Mouse (Mus musculus) yolk sac, embryonic 10.5 days (tissue): ENCODE data around the gene Kcnh7.
"Not testable (repeated sequence)": the region's sequence is repeated elsewhere in the genome, so short reads cannot be mapped to it uniquely, and the experiment has no call there.

Experiments
- DNase-seq: peaks from one replicate; pipeline ENCODE4 v3.0.0-alpha.2; 2017; ENCODE audit warnings: low spot score

The Kcnh7 gene

GRCm38 (mm10) chr2:62717270-62717669 is 466.8 kb downstream of the Kcnh7 start:
- no peak for DNase-seq

- no peak for DNase-seq
These were observed 468.8 kb downstream of the Kcnh7 start for GRCm38 (mm10) chr2:62715260-62715659.

- not testable (repeated sequence) for DNase-seq
These were observed 469.7 kb downstream of the Kcnh7 start for GRCm38 (mm10) chr2:62714362-62714761.

GRCm38 (mm10) chr2:62709633-62710032 is 474.5 kb downstream of the Kcnh7 start:
- no peak for DNase-seq

GRCm38 (mm10) chr2:62706313-62706712 is 477.8 kb downstream of the Kcnh7 start:
- no peak for DNase-seq

- no peak for DNase-seq
These were observed 498.2 kb downstream of the Kcnh7 start for GRCm38 (mm10) chr2:62685934-62686333.

GRCm38 (mm10) chr2:62684989-62685595 is 499.0 kb downstream of the Kcnh7 start:
- no peak for DNase-seq

GRCm38 (mm10) chr2:62681667-62682066 is 502.4 kb downstream of the Kcnh7 start:
- no peak for DNase-seq

- DNase-seq = no peak
These were observed 511.3 kb downstream of the Kcnh7 start for GRCm38 (mm10) chr2:62672788-62673187.

- DNase-seq = no peak
These were observed 513.3 kb downstream of the Kcnh7 start for GRCm38 (mm10) chr2:62670767-62671166.

- no peak for DNase-seq
These were observed 513.8 kb downstream of the Kcnh7 start for GRCm38 (mm10) chr2:62670301-62670700.

- no peak for DNase-seq
These were observed 514.2 kb downstream of the Kcnh7 start for GRCm38 (mm10) chr2:62669848-62670247.

- no peak for DNase-seq
These were observed 518.6 kb downstream of the Kcnh7 start for GRCm38 (mm10) chr2:62665536-62665935.

GRCm38 (mm10) chr2:62664839-62665238 is 519.2 kb downstream of the Kcnh7 start:
- no peak for DNase-seq

GRCm38 (mm10) chr2:62664135-62664670 is 519.9 kb downstream of the Kcnh7 start, which contains the start of gene Gca:
Gca (plus strand) TSS chr2:62664285.
- DNase-seq = peak; percentile 91

- no peak for DNase-seq
These were observed 521.5 kb downstream of the Kcnh7 start for GRCm38 (mm10) chr2:62662560-62662959.

GRCm38 (mm10) chr2:62660565-62660964 is 523.5 kb downstream of the Kcnh7 start:
- DNase-seq = no peak

- DNase-seq = no peak
These were observed 528.0 kb downstream of the Kcnh7 start for GRCm38 (mm10) chr2:62656072-62656471.

GRCm38 (mm10) chr2:62654519-62655338 is 529.4 kb downstream of the Kcnh7 start:
- DNase-seq = peak; percentile 37

GRCm38 (mm10) chr2:62652466-62652865 is 531.6 kb downstream of the Kcnh7 start:
- DNase-seq = peak; percentile 11

GRCm38 (mm10) chr2:62651890-62652289 is 532.2 kb downstream of the Kcnh7 start:
- DNase-seq = no peak

GRCm38 (mm10) chr2:62646671-62647289 is 537.3 kb downstream of the Kcnh7 start:
- DNase-seq = no peak
